Mouse (Mus musculus): ENCODE data around the gene Paqr9. TPM values are rescaled to one million over a fixed set of nuclear protein-coding genes. Genes with fewer than 3 reads are reported as not detected.

The Paqr9 gene
- polyA plus RNA-seq, 1 experiment, result 18.5 TPM

- no peak overlapping the region for H3K4me3 ChIP-seq (replicated peaks; ENCODE audit: insufficient read depth, low read depth, low read length)
- DNase-seq, result peak; percentile 37 to 46
- no peak for TF ChIP-seq POLR2A (IDR thresholded peaks at IDR 0.05; ENCODE audit: borderline replicate concordance, insufficient read depth, low read length)
- TF ChIP-seq CTCF (IDR thresholded peaks at IDR 0.05; ENCODE audit: borderline replicate concordance, insufficient read depth, low read depth, low read length), result no peak
- H3K4me1 ChIP-seq (ENCODE audit: control insufficient read depth, insufficient read depth, low read length), result peaks cover 31% of the 10 kb centered on the region
- WGBS, result 27% methylated on average over 15 of the region's 15 CpGs
- H3K27ac ChIP-seq (ENCODE audit: insufficient read depth, low read length), result no peak overlapping the region
- no peaks in the 10 kb centered on the region for H3K27me3 ChIP-seq (ENCODE audit: control insufficient read depth, insufficient read depth, low read length)
These were observed 9.6 kb upstream of the Paqr9 start for GRCm38 (mm10) chr9:95549626-95550411.

- Histone ChIP-seq H3K27ac (ENCODE audit: insufficient read depth, low read length) (no peak overlapping the region), H3K4me1 (ENCODE audit: control insufficient read depth, insufficient read depth, low read length) (peaks cover 31% of the 10 kb centered on the region), H3K27me3 (ENCODE audit: control insufficient read depth, insufficient read depth, low read length) (no peaks in the 10 kb centered on the region), H3K4me3 (replicated peaks; ENCODE audit: insufficient read depth, low read depth, low read length) (no peak overlapping the region)
- 74% methylated on average over 9 of the region's 9 CpGs for WGBS
- peak in 1 of 2 experiments; percentile 25 for DNase-seq
- TF ChIP-seq POLR2A (IDR thresholded peaks at IDR 0.05; ENCODE audit: borderline replicate concordance, insufficient read depth, low read length) (no peak), CTCF (IDR thresholded peaks at IDR 0.05; ENCODE audit: borderline replicate concordance, insufficient read depth, low read depth, low read length) (no peak)
These were observed 8.3 kb upstream of the Paqr9 start for GRCm38 (mm10) chr9:95550856-95551774.

- Histone ChIP-seq H3K27ac (ENCODE audit: insufficient read depth, low read length) (peak overlapping the region; percentile 26), H3K4me3 (replicated peaks; ENCODE audit: insufficient read depth, low read depth, low read length) (no peak overlapping the region), H3K27me3 (ENCODE audit: control insufficient read depth, insufficient read depth, low read length) (no peaks in the 10 kb centered on the region), H3K4me1 (ENCODE audit: control insufficient read depth, insufficient read depth, low read length) (peaks cover 31% of the 10 kb centered on the region)
- DNase-seq, result peak; percentile 70 to 83
- 11% methylated on average over 10 of the region's 10 CpGs for WGBS
- TF ChIP-seq CTCF (IDR thresholded peaks at IDR 0.05; ENCODE audit: borderline replicate concordance, insufficient read depth, low read depth, low read length) (no peak), POLR2A (IDR thresholded peaks at IDR 0.05; ENCODE audit: borderline replicate concordance, insufficient read depth, low read length) (no peak)
These were observed 7.2 kb upstream of the Paqr9 start for GRCm38 (mm10) chr9:95552175-95552705.

GRCm38 (mm10) chr9:95554231-95555221, 4.9 kb upstream of the Paqr9 start:
- no peak for TF ChIP-seq CTCF (IDR thresholded peaks at IDR 0.05; ENCODE audit: borderline replicate concordance, insufficient read depth, low read depth, low read length)
- 73% methylated on average over 18 of the region's 18 CpGs for WGBS
- DNase-seq, result no peak
- H3K4me3 ChIP-seq (replicated peaks; ENCODE audit: insufficient read depth, low read depth, low read length), result no peak overlapping the region
- H3K27ac ChIP-seq (ENCODE audit: insufficient read depth, low read length), result no peak overlapping the region
- H3K4me1 ChIP-seq (ENCODE audit: control insufficient read depth, insufficient read depth, low read length), result peaks cover 25% of the 10 kb centered on the region
- no peaks in the 10 kb centered on the region for H3K27me3 ChIP-seq (ENCODE audit: control insufficient read depth, insufficient read depth, low read length)

GRCm38 (mm10) chr9:95555233-95555740, 4.2 kb upstream of the Paqr9 start:
- DNase-seq, result no peak
- Histone ChIP-seq H3K27ac (ENCODE audit: insufficient read depth, low read length) (no peak overlapping the region), H3K4me1 (ENCODE audit: control insufficient read depth, insufficient read depth, low read length) (peaks cover 21% of the 10 kb centered on the region), H3K4me3 (replicated peaks; ENCODE audit: insufficient read depth, low read depth, low read length) (no peak overlapping the region), H3K27me3 (ENCODE audit: control insufficient read depth, insufficient read depth, low read length) (no peaks in the 10 kb centered on the region)
- 70% methylated on average over 5 of the region's 5 CpGs for WGBS
- no peak for TF ChIP-seq POLR2A (IDR thresholded peaks at IDR 0.05; ENCODE audit: borderline replicate concordance, insufficient read depth, low read length)

- DNase-seq, result no peak
- 89% methylated on average over 4 of the region's 4 CpGs for WGBS
- Histone ChIP-seq H3K27ac (ENCODE audit: insufficient read depth, low read length) (no peak overlapping the region), H3K4me3 (replicated peaks; ENCODE audit: insufficient read depth, low read depth, low read length) (no peak overlapping the region), H3K27me3 (ENCODE audit: control insufficient read depth, insufficient read depth, low read length) (no peaks in the 10 kb centered on the region), H3K4me1 (ENCODE audit: control insufficient read depth, insufficient read depth, low read length) (peaks cover 19% of the 10 kb centered on the region; the same call in 1 of the 2 replicates)
- TF ChIP-seq CTCF (IDR thresholded peaks at IDR 0.05; ENCODE audit: borderline replicate concordance, insufficient read depth, low read depth, low read length), result no peak
- no peak for TF ChIP-seq POLR2A (IDR thresholded peaks at IDR 0.05; ENCODE audit: borderline replicate concordance, insufficient read depth, low read length)
These were observed 3.4 kb upstream of the Paqr9 start for GRCm38 (mm10) chr9:95556067-95556512.
